Mouse (Mus musculus): Measurements from ENCODE around the gene Anapc4. TPM values are rescaled to one million over a fixed set of nuclear protein-coding genes. Genes with fewer than 3 reads are reported as not detected.

The Anapc4 gene
- polyA plus RNA-seq, 1 experiment, result 41.3 TPM

DNA sequence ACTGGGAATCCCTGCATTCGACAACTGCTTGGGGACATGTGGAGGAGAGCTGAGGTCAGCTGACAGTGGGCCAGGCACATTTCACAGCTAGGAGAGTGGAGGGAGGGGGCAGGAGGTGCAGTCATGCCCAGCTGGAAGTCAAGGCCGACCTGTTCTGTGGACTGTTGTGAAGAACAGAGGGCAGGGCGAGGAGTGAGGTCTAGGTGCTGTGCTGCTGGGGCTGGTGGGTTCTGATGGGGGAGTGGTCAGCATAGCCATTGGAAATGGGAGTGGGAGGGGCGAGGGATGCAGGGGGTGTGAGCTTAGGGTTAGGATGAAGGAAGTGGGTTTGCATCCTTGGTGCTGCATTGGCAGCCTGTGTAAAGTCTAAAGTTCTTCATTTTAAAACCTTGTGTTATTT, 28.0 kb upstream of the Anapc4 start:
- peaks cover 74% of the 10 kb centered on the region for H3K36me3 ChIP-seq (ENCODE audit: control insufficient read depth, insufficient read depth)
- no peak overlapping the region for H3K4me3 ChIP-seq (ENCODE audit: insufficient read depth, poor library complexity, severe bottlenecking)
- no peaks in the 10 kb centered on the region for H3K27me3 ChIP-seq (ENCODE audit: control insufficient read depth, insufficient read depth, insufficient read length)
- no peak for TF ChIP-seq USF1 (IDR thresholded peaks at IDR 0.05; ENCODE audit: low read depth)
- no peak for TF ChIP-seq CTCF (IDR thresholded peaks at IDR 0.05; ENCODE audit: control insufficient read depth, insufficient read depth, insufficient read length)
- no peak for TF ChIP-seq MYOD1 (IDR thresholded peaks at IDR 0.05; ENCODE audit: control insufficient read depth, insufficient read length, low read depth)
- no peak for TF ChIP-seq MAX (IDR thresholded peaks at IDR 0.05)
- TF ChIP-seq MYOG (IDR thresholded peaks at IDR 0.05; ENCODE audit: control insufficient read depth, extremely low read depth, insufficient read length), result no peak
- TF ChIP-seq CEBPB (IDR thresholded peaks at IDR 0.05; ENCODE audit: low read depth), result no peak
- no peak for TF ChIP-seq FOSL1 (IDR thresholded peaks at IDR 0.05; ENCODE audit: insufficient read depth, low read length, poor library complexity, severe bottlenecking)
- H3ac ChIP-seq (ENCODE audit: control insufficient read depth, insufficient read length, low read depth), result no peak overlapping the region
- H3K79me2 ChIP-seq (ENCODE audit: control insufficient read depth, insufficient read depth), result peaks cover 7% of the 10 kb centered on the region
- no peaks in the 10 kb centered on the region for H3K79me3 ChIP-seq (ENCODE audit: low read depth)

DNA sequence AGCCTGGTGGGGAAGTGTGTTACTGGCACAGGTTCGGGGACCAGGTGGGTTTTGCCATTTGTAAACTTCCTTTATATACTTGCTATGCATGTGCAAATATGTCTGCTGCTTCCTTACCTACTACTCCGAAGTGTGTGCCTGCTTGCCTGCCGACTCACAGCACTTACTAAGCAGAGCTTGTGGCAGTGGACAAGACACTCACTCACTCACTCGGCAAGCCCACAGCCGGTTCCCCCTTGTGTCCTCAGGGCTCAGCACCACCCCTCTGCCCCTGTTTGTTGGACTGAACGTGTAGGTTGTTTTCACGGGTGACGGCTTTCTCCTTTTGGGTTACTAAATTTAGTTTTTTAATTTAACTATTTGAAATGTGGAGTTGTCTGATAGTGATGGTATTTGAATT, 27.5 kb upstream of the Anapc4 start:
- Histone ChIP-seq H3ac (ENCODE audit: control insufficient read depth, insufficient read length, low read depth) (no peak overlapping the region), H3K4me3 (ENCODE audit: insufficient read depth, poor library complexity, severe bottlenecking) (no peak overlapping the region), H3K79me2 (ENCODE audit: control insufficient read depth, insufficient read depth) (peaks cover 2% of the 10 kb centered on the region), H3K79me3 (ENCODE audit: low read depth) (no peaks in the 10 kb centered on the region), H3K36me3 (ENCODE audit: control insufficient read depth, insufficient read depth) (peaks cover 72% of the 10 kb centered on the region), H3K27me3 (ENCODE audit: control insufficient read depth, insufficient read depth, insufficient read length) (no peaks in the 10 kb centered on the region)
- TF ChIP-seq FOSL1 (IDR thresholded peaks at IDR 0.05; ENCODE audit: insufficient read depth, low read length, poor library complexity, severe bottlenecking) (no peak), MYOD1 (IDR thresholded peaks at IDR 0.05; ENCODE audit: control insufficient read depth, insufficient read length, low read depth) (no peak), CTCF (IDR thresholded peaks at IDR 0.05; ENCODE audit: control insufficient read depth, insufficient read depth, insufficient read length) (no peak), MAX (IDR thresholded peaks at IDR 0.05) (no peak), CEBPB (IDR thresholded peaks at IDR 0.05; ENCODE audit: low read depth) (no peak), MYOG (IDR thresholded peaks at IDR 0.05; ENCODE audit: control insufficient read depth, extremely low read depth, insufficient read length) (no peak), USF1 (IDR thresholded peaks at IDR 0.05; ENCODE audit: low read depth) (no peak)

DNA sequence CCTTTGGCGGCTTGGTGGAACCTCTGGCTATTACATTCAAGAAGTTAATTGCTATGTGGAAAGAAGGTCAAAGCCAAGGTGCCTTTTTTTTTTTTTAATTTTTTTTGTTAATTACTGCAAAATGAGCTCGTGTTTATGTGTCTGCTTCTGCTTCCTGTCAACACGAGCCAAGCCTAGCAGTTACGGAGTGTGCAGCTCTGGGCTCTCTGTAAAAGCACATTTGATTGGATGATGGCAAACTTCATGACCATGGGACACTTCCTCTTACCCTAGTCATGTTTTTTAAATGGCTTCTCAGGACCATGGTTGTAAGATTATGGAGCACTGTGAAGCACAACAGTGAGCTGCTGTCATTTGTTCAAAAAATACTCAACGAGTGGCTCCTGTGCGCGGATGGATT, 26.8 kb upstream of the Anapc4 start:
- H3K79me3 ChIP-seq (ENCODE audit: low read depth), result no peaks in the 10 kb centered on the region
- H3K4me3 ChIP-seq (ENCODE audit: insufficient read depth, poor library complexity, severe bottlenecking), result no peak overlapping the region
- H3K79me2 ChIP-seq (ENCODE audit: control insufficient read depth, insufficient read depth), result no peaks in the 10 kb centered on the region
- H3K36me3 ChIP-seq (ENCODE audit: control insufficient read depth, insufficient read depth), result peaks cover 72% of the 10 kb centered on the region
- TF ChIP-seq USF1 (IDR thresholded peaks at IDR 0.05; ENCODE audit: low read depth) (no peak), CEBPB (IDR thresholded peaks at IDR 0.05; ENCODE audit: low read depth) (no peak), CTCF (IDR thresholded peaks at IDR 0.05; ENCODE audit: control insufficient read depth, insufficient read depth, insufficient read length) (no peak), FOSL1 (IDR thresholded peaks at IDR 0.05; ENCODE audit: insufficient read depth, low read length, poor library complexity, severe bottlenecking) (no peak), MYOG (IDR thresholded peaks at IDR 0.05; ENCODE audit: control insufficient read depth, extremely low read depth, insufficient read length) (no peak), MAX (IDR thresholded peaks at IDR 0.05) (no peak), MYOD1 (IDR thresholded peaks at IDR 0.05; ENCODE audit: control insufficient read depth, insufficient read length, low read depth) (no peak)
- H3ac ChIP-seq (ENCODE audit: control insufficient read depth, insufficient read length, low read depth), result no peak overlapping the region
- no peaks in the 10 kb centered on the region for H3K27me3 ChIP-seq (ENCODE audit: control insufficient read depth, insufficient read depth, insufficient read length)

DNA sequence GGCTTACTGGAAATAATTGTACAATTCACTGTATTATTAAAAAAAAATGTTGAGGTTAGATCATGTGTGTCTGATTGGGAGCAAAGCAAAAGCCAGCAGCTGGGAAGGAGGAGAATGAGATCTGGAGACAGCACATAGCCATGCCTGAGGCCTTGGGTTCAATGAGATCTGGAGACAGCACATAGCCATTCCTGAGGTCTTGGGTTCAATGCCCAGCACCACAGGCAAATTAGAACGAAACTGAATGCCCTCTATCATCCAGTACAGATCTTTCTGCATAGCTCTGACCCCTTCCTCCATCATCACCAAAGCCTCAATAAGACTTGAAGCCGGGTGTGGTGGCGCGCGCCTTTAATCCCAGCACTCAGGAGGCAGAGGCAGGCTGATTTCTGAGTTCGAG, 23.4 kb upstream of the Anapc4 start:
- Histone ChIP-seq H3K79me2 (ENCODE audit: control insufficient read depth, insufficient read depth) (no peaks in the 10 kb centered on the region), H3K36me3 (ENCODE audit: control insufficient read depth, insufficient read depth) (peaks cover 77% of the 10 kb centered on the region), H3K4me3 (ENCODE audit: insufficient read depth, poor library complexity, severe bottlenecking) (no peak overlapping the region), H3K79me3 (ENCODE audit: low read depth) (no peaks in the 10 kb centered on the region), H3ac (ENCODE audit: control insufficient read depth, insufficient read length, low read depth) (no peak overlapping the region), H3K27me3 (ENCODE audit: control insufficient read depth, insufficient read depth, insufficient read length) (no peaks in the 10 kb centered on the region)
- TF ChIP-seq CTCF (IDR thresholded peaks at IDR 0.05; ENCODE audit: control insufficient read depth, insufficient read depth, insufficient read length) (no peak), CEBPB (IDR thresholded peaks at IDR 0.05; ENCODE audit: low read depth) (no peak), USF1 (IDR thresholded peaks at IDR 0.05; ENCODE audit: low read depth) (no peak), MYOG (IDR thresholded peaks at IDR 0.05; ENCODE audit: control insufficient read depth, extremely low read depth, insufficient read length) (no peak), MAX (IDR thresholded peaks at IDR 0.05) (no peak), FOSL1 (IDR thresholded peaks at IDR 0.05; ENCODE audit: insufficient read depth, low read length, poor library complexity, severe bottlenecking) (no peak), MYOD1 (IDR thresholded peaks at IDR 0.05; ENCODE audit: control insufficient read depth, insufficient read length, low read depth) (no peak)

DNA sequence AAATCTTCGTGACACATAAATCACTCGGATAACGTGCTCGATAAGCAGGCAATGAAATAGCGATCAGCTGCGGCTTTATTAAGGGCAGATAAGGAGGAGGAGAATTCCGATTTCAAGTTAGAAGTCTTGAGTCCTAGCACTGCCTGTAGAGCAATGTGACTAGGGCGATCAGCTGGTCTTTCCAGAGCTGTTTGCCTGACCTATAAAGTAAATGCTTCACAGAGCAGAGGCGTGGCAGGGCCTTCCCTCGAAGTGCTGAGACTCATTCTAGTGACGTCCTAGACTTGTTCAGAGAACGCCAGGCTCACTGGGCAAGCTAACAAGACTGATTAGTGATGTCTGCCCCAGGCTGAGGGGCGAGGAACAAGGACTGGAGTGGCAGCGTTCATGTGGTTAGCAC, 22.8 kb upstream of the Anapc4 start:
- H3K79me2 ChIP-seq (ENCODE audit: control insufficient read depth, insufficient read depth), result no peaks in the 10 kb centered on the region
- no peak overlapping the region for H3ac ChIP-seq (ENCODE audit: control insufficient read depth, insufficient read length, low read depth)
- H3K36me3 ChIP-seq (ENCODE audit: control insufficient read depth, insufficient read depth), result peaks cover 81% of the 10 kb centered on the region
- H3K79me3 ChIP-seq (ENCODE audit: low read depth), result no peaks in the 10 kb centered on the region
- TF ChIP-seq CEBPB (IDR thresholded peaks at IDR 0.05; ENCODE audit: low read depth) (no peak), MAX (IDR thresholded peaks at IDR 0.05) (no peak), MYOD1 (IDR thresholded peaks at IDR 0.05; ENCODE audit: control insufficient read depth, insufficient read length, low read depth) (no peak), USF1 (IDR thresholded peaks at IDR 0.05; ENCODE audit: low read depth) (no peak), FOSL1 (IDR thresholded peaks at IDR 0.05; ENCODE audit: insufficient read depth, low read length, poor library complexity, severe bottlenecking) (no peak), CTCF (IDR thresholded peaks at IDR 0.05; ENCODE audit: control insufficient read depth, insufficient read depth, insufficient read length) (no peak), MYOG (IDR thresholded peaks at IDR 0.05; ENCODE audit: control insufficient read depth, extremely low read depth, insufficient read length) (no peak)
- H3K4me3 ChIP-seq (ENCODE audit: insufficient read depth, poor library complexity, severe bottlenecking), result no peak overlapping the region
- no peaks in the 10 kb centered on the region for H3K27me3 ChIP-seq (ENCODE audit: control insufficient read depth, insufficient read depth, insufficient read length)

DNA sequence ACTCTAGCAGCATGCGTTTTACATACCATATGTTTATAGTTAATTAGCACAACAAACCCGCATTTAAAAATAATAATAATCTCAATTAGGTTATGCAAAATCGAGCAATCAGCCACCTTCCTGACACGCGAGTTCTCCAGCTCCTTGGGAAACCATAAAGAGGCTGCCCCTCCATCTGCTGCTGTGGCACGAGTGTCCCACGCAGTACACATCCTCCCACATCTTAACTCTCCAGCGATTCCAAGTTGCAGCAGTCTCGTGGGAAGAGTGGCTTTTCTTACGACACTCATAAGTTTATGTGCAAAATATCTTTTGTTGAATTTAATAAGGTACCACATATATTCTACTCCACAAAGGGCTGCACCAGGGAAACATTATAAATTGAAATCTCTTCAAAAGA, 21.4 kb upstream of the Anapc4 start:
- Histone ChIP-seq H3K4me3 (ENCODE audit: insufficient read depth, poor library complexity, severe bottlenecking) (no peak overlapping the region), H3K79me3 (ENCODE audit: low read depth) (no peaks in the 10 kb centered on the region), H3ac (ENCODE audit: control insufficient read depth, insufficient read length, low read depth) (no peak overlapping the region), H3K79me2 (ENCODE audit: control insufficient read depth, insufficient read depth) (no peaks in the 10 kb centered on the region), H3K27me3 (ENCODE audit: control insufficient read depth, insufficient read depth, insufficient read length) (no peaks in the 10 kb centered on the region), H3K36me3 (ENCODE audit: control insufficient read depth, insufficient read depth) (peaks cover 79% of the 10 kb centered on the region)
- TF ChIP-seq MAX (IDR thresholded peaks at IDR 0.05) (no peak), MYOD1 (IDR thresholded peaks at IDR 0.05; ENCODE audit: control insufficient read depth, insufficient read length, low read depth) (no peak), MYOG (IDR thresholded peaks at IDR 0.05; ENCODE audit: control insufficient read depth, extremely low read depth, insufficient read length) (no peak), CEBPB (IDR thresholded peaks at IDR 0.05; ENCODE audit: low read depth) (no peak), CTCF (IDR thresholded peaks at IDR 0.05; ENCODE audit: control insufficient read depth, insufficient read depth, insufficient read length) (no peak), FOSL1 (IDR thresholded peaks at IDR 0.05; ENCODE audit: insufficient read depth, low read length, poor library complexity, severe bottlenecking) (no peak), USF1 (IDR thresholded peaks at IDR 0.05; ENCODE audit: low read depth) (no peak)
